Mouse (Mus musculus): ENCODE results near the gene Sytl3.
"Not testable (repeated sequence)": the region's sequence is repeated elsewhere in the genome, so short reads cannot be mapped to it uniquely, and the experiment has no call there.

Sytl3 gene

GRCm38 (mm10) chr17:6646841-6647240 is 12.1 kb upstream of the Sytl3 start:
- not testable (repeated sequence) for DNase-seq (ENCODE audit: low spot score)

DNA sequence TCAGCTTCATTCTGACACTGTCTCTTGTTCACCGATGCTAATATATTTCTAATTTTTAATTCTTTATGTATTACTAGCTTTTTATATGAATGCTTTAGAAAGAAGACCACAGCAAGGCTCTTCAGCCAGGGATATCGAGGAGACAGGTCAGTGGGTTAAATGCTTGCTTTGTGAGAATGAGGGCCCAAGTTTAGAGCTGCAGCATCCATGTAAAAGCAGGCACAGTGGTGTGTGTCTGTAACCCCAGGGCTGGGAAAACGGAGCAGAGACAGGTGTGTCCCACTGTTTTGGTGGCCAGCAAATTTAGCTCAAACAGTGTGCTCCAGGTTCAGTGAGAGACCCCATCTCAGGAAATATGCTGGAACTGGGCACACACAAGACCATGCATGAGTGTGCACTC is 11.4 kb upstream of the Sytl3 start:
- not testable (repeated sequence) for DNase-seq (ENCODE audit: low spot score)

- DNase-seq (ENCODE audit: low spot score), result not testable (repeated sequence)
Observed at GRCm38 (mm10) chr17:6650904-6651565, 7.9 kb upstream of the Sytl3 start.

GRCm38 (mm10) chr17:6653341-6653946 is 5.4 kb upstream of the Sytl3 start:
- DNase-seq (ENCODE audit: low spot score), result not testable (repeated sequence)

- DNase-seq (ENCODE audit: low spot score), result peak; percentile 56
Observed at GRCm38 (mm10) chr17:6655087-6655511, 3.8 kb upstream of the Sytl3 start.

DNA sequence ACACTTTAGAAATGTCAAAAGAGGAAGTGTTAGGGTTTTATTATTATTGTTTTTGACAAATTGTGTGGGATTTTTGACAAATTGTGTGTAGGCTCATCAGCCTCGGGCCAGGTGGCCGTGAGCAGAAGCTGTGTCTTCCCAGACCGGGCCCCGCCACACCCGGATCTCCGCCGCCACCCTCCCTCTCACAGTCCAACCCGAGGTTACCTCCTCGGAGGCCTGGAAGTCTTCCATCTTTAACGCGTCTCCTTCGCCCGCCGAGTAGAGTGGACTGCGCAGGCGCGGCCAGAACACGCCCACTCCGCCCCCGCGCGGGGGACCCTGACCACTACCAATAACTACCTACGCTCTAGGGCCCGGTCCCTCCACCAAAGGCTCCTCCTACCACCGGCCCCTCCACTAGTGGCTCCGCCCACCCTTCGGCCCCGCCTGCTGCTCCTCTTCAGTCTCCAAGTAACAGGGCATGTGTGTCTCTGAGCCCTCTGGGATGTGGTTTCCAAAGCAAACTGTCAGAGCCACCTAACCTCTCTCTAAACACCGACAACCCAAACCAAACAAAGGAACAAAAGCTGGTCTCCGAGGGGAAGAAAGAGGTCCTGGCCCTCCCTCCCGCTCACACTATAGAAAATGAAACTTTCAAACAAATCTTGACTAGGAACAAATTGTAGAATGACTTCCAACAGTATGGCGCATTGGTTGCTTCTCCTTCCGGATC is 3.2 kb upstream of the Sytl3 start, which contains the start of gene Dynlt1f:
Dynlt1f (minus strand) TSS at position 334 of the 715 bp plus-strand sequence.
- DNase-seq (ENCODE audit: low spot score), result peak; percentile 67

GRCm38 (mm10) chr17:6656471-6656870 is 2.4 kb upstream of the Sytl3 start:
- not testable (repeated sequence) for DNase-seq (ENCODE audit: low spot score)

DNA sequence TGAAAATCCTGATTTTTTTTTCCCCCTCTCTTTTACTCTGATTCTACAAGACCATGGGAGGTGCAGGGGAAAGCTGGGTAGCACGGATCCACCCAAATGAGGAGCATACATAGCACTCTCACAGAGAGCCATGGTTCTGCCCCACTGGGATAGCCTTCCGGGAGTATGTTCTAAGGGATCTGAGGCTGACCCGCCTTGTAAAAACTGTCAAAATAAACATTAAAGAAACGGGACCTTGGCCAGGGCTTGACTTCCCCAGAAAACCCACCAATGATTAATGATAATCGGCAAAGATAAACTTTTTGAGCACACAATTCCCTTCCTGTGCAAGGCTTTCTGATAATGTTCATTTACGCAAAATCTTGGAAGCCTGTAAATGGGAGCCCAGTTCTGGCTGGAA is 1.7 kb downstream of the Sytl3 start:
- not testable (repeated sequence) for DNase-seq (ENCODE audit: low spot score)

GRCm38 (mm10) chr17:6661093-6661816 is 2.4 kb downstream of the Sytl3 start:
- DNase-seq (ENCODE audit: low spot score), result not testable (repeated sequence)

GRCm38 (mm10) chr17:6662840-6663239 is 3.9 kb downstream of the Sytl3 start:
- not testable (repeated sequence) for DNase-seq (ENCODE audit: low spot score)

DNA sequence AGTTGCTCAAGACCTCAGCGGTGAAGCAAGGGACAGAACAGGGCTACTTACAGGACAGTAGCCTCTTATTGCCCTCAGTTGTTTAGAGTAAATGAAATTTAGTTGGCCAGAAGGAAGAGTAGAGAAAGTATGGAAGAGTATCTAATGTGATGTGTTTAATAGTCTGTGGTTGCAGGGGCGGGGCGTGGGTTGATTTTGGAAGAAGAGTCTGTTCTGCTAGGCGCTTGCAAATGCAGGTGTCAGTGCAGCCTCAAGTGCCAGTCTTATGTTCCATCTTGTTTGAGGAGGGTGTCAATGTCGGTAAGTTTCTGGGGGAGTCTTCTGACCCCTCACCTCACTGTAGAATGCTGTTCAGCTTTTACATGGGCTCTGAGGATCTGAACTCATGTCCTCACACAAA is 6.5 kb downstream of the Sytl3 start:
- not testable (repeated sequence) for DNase-seq (ENCODE audit: low spot score)

- not testable (repeated sequence) for DNase-seq (ENCODE audit: low spot score)
Observed at GRCm38 (mm10) chr17:6668522-6668921, 9.6 kb downstream of the Sytl3 start.

DNA sequence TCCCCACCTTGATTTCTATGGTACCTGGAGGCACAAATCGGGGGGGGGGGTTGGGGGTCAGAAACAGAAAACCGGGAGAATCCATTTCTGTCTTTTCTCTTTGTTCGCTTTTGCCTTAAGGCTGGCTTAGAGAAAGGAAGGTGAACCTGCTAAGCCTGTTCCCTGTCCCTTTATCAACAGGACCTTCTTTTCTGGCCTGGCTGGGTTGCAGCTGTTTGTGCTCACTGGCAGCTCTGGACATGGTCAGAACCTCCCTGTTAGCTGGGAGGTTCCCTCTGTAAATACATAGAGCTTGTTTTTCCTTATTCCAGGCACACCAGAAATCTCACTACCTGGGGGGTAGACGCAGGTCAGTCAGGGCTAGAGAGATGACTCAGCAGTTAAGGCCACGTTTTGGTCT is 15.4 kb downstream of the Sytl3 start:
- not testable (repeated sequence) for DNase-seq (ENCODE audit: low spot score)

GRCm38 (mm10) chr17:6678063-6678462 is 19.2 kb downstream of the Sytl3 start:
- not testable (repeated sequence) for DNase-seq (ENCODE audit: low spot score)

DNA sequence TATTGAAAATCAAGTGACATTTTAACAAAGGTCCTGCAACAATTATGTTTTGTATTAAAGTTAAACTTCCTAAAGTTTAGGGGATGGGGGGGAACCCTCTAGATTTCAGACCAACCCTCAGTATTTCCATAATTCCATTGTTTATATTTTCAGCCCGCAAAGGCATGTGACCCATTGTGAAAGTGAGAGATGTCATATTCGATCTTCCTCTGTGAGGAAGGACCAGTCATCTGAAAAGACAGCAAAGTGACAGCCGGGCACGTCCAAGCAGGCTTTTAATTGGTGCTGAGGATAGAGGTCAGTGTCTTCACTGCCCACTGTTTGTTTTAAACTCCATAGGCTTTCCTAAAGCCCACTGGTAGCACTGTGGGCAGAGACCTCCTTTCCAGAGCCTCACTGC is 22.8 kb downstream of the Sytl3 start:
- DNase-seq (ENCODE audit: low spot score), result not testable (repeated sequence)

- not testable (repeated sequence) for DNase-seq (ENCODE audit: low spot score)
Observed at GRCm38 (mm10) chr17:6683702-6684101, 24.8 kb downstream of the Sytl3 start.

GRCm38 (mm10) chr17:6684464-6685287 is 25.8 kb downstream of the Sytl3 start:
- DNase-seq (ENCODE audit: low spot score), result not testable (repeated sequence)

GRCm38 (mm10) chr17:6685288-6685818 is 26.5 kb downstream of the Sytl3 start:
- DNase-seq (ENCODE audit: low spot score), result not testable (repeated sequence)

- not testable (repeated sequence) for DNase-seq (ENCODE audit: low spot score)
Observed at GRCm38 (mm10) chr17:6686299-6686971, 27.5 kb downstream of the Sytl3 start.

GRCm38 (mm10) chr17:6689344-6689743 is 30.5 kb downstream of the Sytl3 start:
- not testable (repeated sequence) for DNase-seq (ENCODE audit: low spot score)

Measured in spleen, adult 12 weeks (tissue).